ENCODE assay signal across 17 mouse cellular contexts in the genomic region with DNA sequence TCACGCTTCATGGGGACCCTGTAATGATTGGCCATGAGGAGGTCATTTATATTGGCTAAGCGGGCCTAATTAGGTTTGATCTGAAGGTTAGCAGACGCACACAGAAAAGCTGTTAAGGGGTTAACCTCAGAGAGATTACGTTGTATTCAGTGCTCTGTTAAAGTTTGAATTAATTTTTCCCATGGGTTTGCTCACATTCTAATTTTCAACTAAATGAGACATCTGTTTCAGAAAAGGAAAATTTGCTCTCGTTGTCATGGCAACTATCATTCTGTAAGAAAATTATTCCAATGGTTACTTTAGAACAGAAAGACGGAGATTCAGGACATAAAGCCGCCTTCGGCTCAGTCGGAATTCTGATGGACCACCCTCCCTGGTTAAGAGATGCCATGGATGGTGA.
A peak's percentile ranks its signal among the peaks of the same experiment; 100 is the strongest.
DNase-seq lines count a peak whose midpoint lies in the region; ATAC-seq and TF ChIP-seq lines count a peak whose summit lies in the region.
"Had no signal": no experiment of that assay in that cellular context is flagged by ENCODE, and none has a peak within 500 bp of the region (broad histone marks: within the 10 kb centered on the region; RNA-seq: fewer than 3 reads in every experiment).

No protein-coding gene starts in this region.

- no peak overlapping the region for H3K4me2 ChIP-seq in forebrain, embryonic 14.5 days (ENCODE audit: low read length)
- H3K4me2 ChIP-seq in midbrain, postnatal 0 days (ENCODE audit: low read depth, low read length, poor library complexity, severe bottlenecking): no peak overlapping the region
- H3K4me2 ChIP-seq: embryonic facial prominence, embryonic 12.5 days had no signal

- peaks cover 50% of the 10 kb centered on the region for H3K4me1 ChIP-seq in forebrain, embryonic 14.5 days (ENCODE audit: control insufficient read depth, insufficient read depth, low read length)
- H3K4me1 ChIP-seq in midbrain, postnatal 0 days (ENCODE audit: insufficient read depth, low read length): peaks cover 17% of the 10 kb centered on the region; the same call in 1 of the 2 replicates

- no peak overlapping the region for H3K9ac ChIP-seq in forebrain, embryonic 14.5 days (ENCODE audit: low read length)
- no peak overlapping the region for H3K9ac ChIP-seq in midbrain, postnatal 0 days (replicated peaks; ENCODE audit: low read length, poor library complexity, severe bottlenecking)
- H3K9ac ChIP-seq: embryonic facial prominence, embryonic 12.5 days had no signal

- 24% methylated on average over 9 of the region's 9 CpGs for WGBS in forebrain, embryonic 14.5 days
- 30% methylated on average over 9 of the region's 9 CpGs for WGBS in midbrain, postnatal 0 days

- H3K9me3 ChIP-seq in forebrain, embryonic 14.5 days (replicated peaks; ENCODE audit: control insufficient read depth, low read length): no peaks in the 10 kb centered on the region
- no peaks in the 10 kb centered on the region for H3K9me3 ChIP-seq in midbrain, postnatal 0 days (ENCODE audit: low read length)
- H3K9me3 ChIP-seq: embryonic facial prominence, embryonic 12.5 days had no signal

- H3K4me3 ChIP-seq in forebrain, embryonic 14.5 days (ENCODE audit: low read depth, low read length): no peak overlapping the region
- H3K4me3 ChIP-seq in midbrain, postnatal 0 days (ENCODE audit: low read depth, low read length): no peak overlapping the region
- H3K4me3 ChIP-seq: embryonic facial prominence, embryonic 12.5 days had no signal

- no peak for TF ChIP-seq CTCF in midbrain, postnatal 0 days (IDR thresholded peaks at IDR 0.05)

- no peak for DNase-seq in frontal cortex, postnatal 10 days (ENCODE audit: low spot score in 2 of 2)
- peak; percentile 40 to 75 for DNase-seq in left cerebral cortex, postnatal 14 days (ENCODE audit: low spot score in 2 of 2)
- DNase-seq in left cerebral cortex, postnatal 4 days: no peak
- DNase-seq in forebrain, embryonic 14.5 days (ENCODE audit: low spot score): peak; percentile 85
- peak; percentile 79 for DNase-seq in midbrain, postnatal 0 days (ENCODE audit: low spot score)
- DNase-seq in natural killer cell, adult 2 months (ENCODE audit: low spot score in 2 of 2): no peak
- DNase-seq: adrenal gland, adult 2 months; cerebellum, adult 18-20 months; heart, postnatal 4 days; lung, adult 2 months; lung, postnatal 4 days; thymus, adult 2 months had no signal

- H3K36me3 ChIP-seq in forebrain, embryonic 14.5 days (ENCODE audit: control insufficient read depth, insufficient read depth, low read length): peaks cover 1% of the 10 kb centered on the region; the same call in 1 of the 2 replicates
- no peaks in the 10 kb centered on the region for H3K36me3 ChIP-seq in midbrain, postnatal 0 days (ENCODE audit: insufficient read depth, low read length)
- H3K36me3 ChIP-seq: embryonic facial prominence, embryonic 12.5 days had no signal

- intact Hi-C loops in left cerebral cortex, postnatal 14 days (cut with DNase I): loop anchor here (5.0 kb wide), 1 partner anchor 66 kb away; no protein-coding TSS in a partner anchor
- intact Hi-C loops in left cerebral cortex, postnatal 4 days (cut with DNase I): loop anchor here (10.0 kb wide), 1 partner anchor 147 kb away; no protein-coding TSS in a partner anchor

- 0 out of 2 replicates have a peak, but pooled peaks have one; percentile 13 for ATAC-seq in frontal cortex, adult (ENCODE audit: low TSS enrichment)
- ATAC-seq in forebrain, embryonic 14.5 days: peak; percentile 22; the same call in 1 of the 2 replicates
- no peak for ATAC-seq in midbrain, postnatal 0 days (ENCODE audit: low FRiP score)
- no peak for ATAC-seq in monocyte, adult 5-6 weeks (replicated peaks; ENCODE audit: insufficient number of reproducible peaks, low FRiP score, low TSS enrichment, poor library complexity, severe bottlenecking)
- ATAC-seq: intestine, postnatal 0 days had no signal

- no peaks in the 10 kb centered on the region for H3K27me3 ChIP-seq in forebrain, embryonic 14.5 days (replicated peaks; ENCODE audit: control insufficient read depth, insufficient read depth, low read length)
- H3K27me3 ChIP-seq in midbrain, postnatal 0 days (ENCODE audit: insufficient read depth, low read length): 0 out of 2 replicates have a peak, but pooled peaks cover 4% of the 10 kb centered on the region

- peak overlapping the region; percentile 84 for H3K27ac ChIP-seq in forebrain, embryonic 14.5 days (ENCODE audit: low read depth, low read length)
- peak overlapping the region; percentile 55 for H3K27ac ChIP-seq in midbrain, postnatal 0 days (ENCODE audit: low read depth, low read length)
- H3K27ac ChIP-seq: kidney, postnatal 0 days had no signal

Comparison
In these comparisons a context has a peak if more than half of its experiments do, and no peak if none do; other contexts are left out.
1. DNase-seq: peak in left cerebral cortex, postnatal 14 days (2 of 2), forebrain, embryonic 14.5 days (single experiment) and midbrain, postnatal 0 days (single experiment); none in frontal cortex, postnatal 10 days (0 of 2), left cerebral cortex, postnatal 4 days (single experiment) and natural killer cell, adult 2 months (0 of 2).
2. ATAC-seq: peak in frontal cortex, adult (single experiment) and forebrain, embryonic 14.5 days (single experiment); none in midbrain, postnatal 0 days (single experiment) and monocyte, adult 5-6 weeks (single experiment).